17 mouse cellular contexts compared by ENCODE assay signal in genomic region chr1:137865030-137865429, GRCm38 (mm10).
"Had no signal": no experiment of that assay in that cellular context is flagged by ENCODE, and none has a peak within 500 bp of the region (broad histone marks: within the 10 kb centered on the region; RNA-seq: fewer than 3 reads in every experiment).

No protein-coding gene starts in this region.

- DNase-seq: kidney, adult 2 months; kidney, postnatal 4 days; liver; liver, embryonic 13.5 days; liver, postnatal 0 days; lung, postnatal 10 days; right cerebral cortex, postnatal 25 days; thymus, adult 2 months; thymus, postnatal 25 days had no signal

- H3K9ac ChIP-seq: intestine, embryonic 15.5 days; limb, embryonic 12.5 days; liver, embryonic 13.5 days; liver, postnatal 0 days; midbrain, embryonic 15.5 days; neural tube, embryonic 12.5 days; stomach, embryonic 15.5 days had no signal

- H3K4me3 ChIP-seq: intestine, embryonic 15.5 days; layer of hippocampus, adult 2 months; limb, embryonic 12.5 days; liver, embryonic 13.5 days; midbrain, embryonic 10.5 days; midbrain, embryonic 15.5 days; neural tube, embryonic 12.5 days; stomach, embryonic 15.5 days had no signal

- H3K4me2 ChIP-seq: intestine, embryonic 15.5 days; limb, embryonic 12.5 days; liver, embryonic 13.5 days; midbrain, embryonic 15.5 days; neural tube, embryonic 12.5 days; stomach, embryonic 15.5 days had no signal

- H3K36me3 ChIP-seq: intestine, embryonic 15.5 days; limb, embryonic 12.5 days; liver, embryonic 13.5 days; midbrain, embryonic 10.5 days; midbrain, embryonic 15.5 days; neural tube, embryonic 12.5 days; stomach, embryonic 15.5 days had no signal

- H3K4me1 ChIP-seq: intestine, embryonic 15.5 days; limb, embryonic 12.5 days; liver, embryonic 13.5 days; midbrain, embryonic 10.5 days; midbrain, embryonic 15.5 days; neural tube, embryonic 12.5 days; stomach, embryonic 15.5 days had no signal

- H3K27ac ChIP-seq: intestine, embryonic 15.5 days; kidney, postnatal 0 days; layer of hippocampus, adult 2 months; limb, embryonic 12.5 days; liver, embryonic 13.5 days; midbrain, embryonic 10.5 days; midbrain, embryonic 15.5 days; neural tube, embryonic 12.5 days; stomach, embryonic 15.5 days had no signal

- ATAC-seq: intestine, embryonic 15.5 days; liver, postnatal 0 days; midbrain, embryonic 15.5 days had no signal

- H3K27me3 ChIP-seq: intestine, embryonic 15.5 days; limb, embryonic 12.5 days; liver, embryonic 13.5 days; midbrain, embryonic 15.5 days; neural tube, embryonic 12.5 days; stomach, embryonic 15.5 days had no signal

- H3K9me3 ChIP-seq: intestine, embryonic 15.5 days; limb, embryonic 12.5 days; liver, embryonic 13.5 days; midbrain, embryonic 10.5 days; midbrain, embryonic 15.5 days; neural tube, embryonic 12.5 days; stomach, embryonic 15.5 days had no signal
